Mouse (Mus musculus) mature B cell (primary cell): ENCODE results near the gene Tmem251.

Experiments used
- in situ Hi-C: fragments of 300-500 bp; cut with MboI; formaldehyde crosslinking; loops from 2 replicates; pipeline ENCODE4 v1.14.3; 2019

Gene Tmem251

GRCm38 (mm10) chr12:102710851-102711375, 32.6 kb upstream of the Tmem251 start:
- in situ Hi-C loops = no loop called here

DNA sequence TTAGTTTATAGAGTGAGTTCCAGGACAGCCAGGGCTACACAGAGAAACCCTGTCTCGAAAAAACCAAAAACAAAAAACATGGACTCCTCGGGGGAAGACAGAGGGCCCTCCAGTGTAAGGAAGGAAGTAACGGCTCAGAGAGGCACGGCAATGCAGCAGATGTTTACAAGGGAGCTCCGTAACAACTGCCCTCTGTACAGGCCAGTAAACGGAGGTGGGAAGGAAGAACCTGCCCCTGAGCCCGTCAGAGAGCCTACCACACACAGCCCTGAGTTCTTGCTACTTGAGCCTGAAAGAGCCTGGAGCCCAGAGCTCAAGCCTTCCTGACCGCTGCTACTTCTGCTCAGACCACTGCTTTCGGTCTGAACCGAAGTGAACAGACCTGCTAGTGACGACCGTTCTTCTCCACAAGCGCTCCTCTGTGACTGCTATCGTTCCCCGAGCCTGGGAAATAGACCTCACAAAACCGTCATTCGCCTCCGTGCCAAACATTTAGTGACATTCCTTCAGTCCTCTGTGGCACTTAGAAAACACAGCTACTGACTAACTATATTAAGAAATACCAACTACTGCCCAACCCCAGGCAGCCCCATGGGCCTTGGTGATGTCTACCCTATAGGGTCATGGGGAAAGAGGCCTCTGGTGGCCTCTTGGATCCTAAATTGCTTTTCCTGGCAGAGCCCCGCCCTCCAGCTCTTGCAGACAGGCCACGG, 30.3 kb upstream of the Tmem251 start:
- in situ Hi-C loops = no loop called here

DNA sequence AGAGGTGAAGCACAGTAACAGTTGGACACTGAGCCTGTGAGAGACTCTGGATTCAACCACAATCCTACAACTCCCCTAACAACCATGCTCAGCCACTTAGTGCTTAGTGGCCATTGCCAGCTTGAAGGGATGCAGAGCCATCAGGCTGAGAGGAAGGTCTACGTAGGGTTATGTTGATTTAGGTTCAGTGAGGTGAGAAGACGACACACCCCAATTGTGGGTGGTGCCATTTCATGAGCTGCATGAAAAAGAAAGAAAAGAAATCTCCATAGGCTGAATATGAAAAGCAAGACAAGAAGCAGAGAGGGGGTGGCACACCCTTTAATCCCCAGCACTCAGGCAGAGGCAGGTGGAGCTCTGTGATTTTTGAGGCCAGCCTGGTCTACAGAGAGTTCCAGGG, 29.4 kb upstream of the Tmem251 start:
- in situ Hi-C loops = no loop called here

DNA sequence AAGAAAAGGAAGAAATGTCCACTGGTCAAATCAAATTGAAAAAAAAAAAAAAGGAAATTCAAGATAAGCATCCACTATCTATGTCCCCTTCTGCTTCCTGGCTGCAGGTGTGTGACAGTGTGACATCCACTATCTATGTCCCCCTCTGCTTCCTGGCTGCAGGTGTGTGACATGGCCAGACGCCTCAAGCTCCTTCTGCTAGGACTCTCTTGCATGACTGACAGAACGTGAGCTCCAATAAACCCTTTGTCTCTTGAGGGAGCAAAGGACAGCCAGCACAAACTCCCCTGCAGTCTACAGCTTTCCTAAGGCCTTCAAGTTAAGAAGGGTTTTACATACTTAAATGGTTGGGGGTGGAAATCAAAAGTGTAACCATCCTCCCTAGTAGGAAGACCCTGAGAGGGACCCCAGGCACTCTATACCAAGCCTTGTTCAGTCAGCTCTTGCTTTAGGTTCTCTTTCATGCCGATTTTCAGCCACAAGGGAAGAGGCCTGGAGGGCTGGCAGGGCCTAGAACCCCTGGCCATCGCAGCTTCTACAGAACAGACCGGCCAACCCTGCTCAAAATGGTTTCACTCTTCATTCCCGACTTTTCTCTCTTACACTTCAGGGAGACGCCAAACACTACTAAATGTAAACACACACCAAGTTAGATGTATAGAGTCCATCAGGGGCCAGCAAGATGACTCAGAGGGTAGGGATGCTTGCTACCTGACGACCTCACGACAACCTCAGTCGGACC, 28.7 kb upstream of the Tmem251 start:
- in situ Hi-C loops = no loop called here

DNA sequence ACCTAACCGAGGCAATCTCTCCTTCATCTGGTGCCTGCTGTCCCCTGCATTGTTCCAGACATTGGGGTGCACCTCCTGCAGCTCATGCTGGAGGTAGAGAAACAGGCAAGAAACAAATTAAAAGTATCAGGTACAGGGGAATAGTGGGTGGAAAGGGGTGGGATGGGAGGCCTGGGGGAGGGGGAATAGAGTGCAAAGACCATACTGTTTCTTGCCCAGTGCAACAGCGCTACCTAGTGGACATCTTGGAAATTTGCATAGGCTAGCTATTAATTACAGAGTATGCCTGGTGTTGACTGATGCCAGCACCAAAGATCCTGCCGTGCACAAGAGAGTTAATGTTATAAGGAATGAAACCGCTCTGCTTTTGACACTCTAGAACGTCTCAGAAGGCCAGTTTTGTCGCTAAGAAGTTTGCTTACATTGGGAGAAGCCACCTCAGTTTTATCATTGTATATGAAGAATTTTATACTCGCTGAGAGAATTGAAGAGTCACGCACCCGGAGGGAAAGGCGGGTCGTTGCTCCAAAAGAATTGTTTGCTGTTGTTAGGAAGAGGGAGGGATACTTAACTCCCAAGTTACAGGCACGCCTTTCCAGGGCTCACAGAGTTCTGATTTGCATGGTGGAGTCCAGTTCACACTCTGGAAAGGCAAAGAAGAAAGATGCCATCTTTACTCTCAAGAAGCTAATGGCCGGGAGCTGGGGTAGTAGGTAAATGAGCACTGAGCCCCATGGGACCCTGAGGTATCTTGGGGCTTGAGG, 23.8 kb upstream of the Tmem251 start:
- in situ Hi-C loops = no loop called here

- in situ Hi-C loops = no loop called here
Observed at GRCm38 (mm10) chr12:102722451-102722850, 21.1 kb upstream of the Tmem251 start.

GRCm38 (mm10) chr12:102722966-102723365, 20.6 kb upstream of the Tmem251 start:
- in situ Hi-C loops = no loop called here

GRCm38 (mm10) chr12:102723861-102724260, 19.7 kb upstream of the Tmem251 start:
- in situ Hi-C loops = no loop called here

DNA sequence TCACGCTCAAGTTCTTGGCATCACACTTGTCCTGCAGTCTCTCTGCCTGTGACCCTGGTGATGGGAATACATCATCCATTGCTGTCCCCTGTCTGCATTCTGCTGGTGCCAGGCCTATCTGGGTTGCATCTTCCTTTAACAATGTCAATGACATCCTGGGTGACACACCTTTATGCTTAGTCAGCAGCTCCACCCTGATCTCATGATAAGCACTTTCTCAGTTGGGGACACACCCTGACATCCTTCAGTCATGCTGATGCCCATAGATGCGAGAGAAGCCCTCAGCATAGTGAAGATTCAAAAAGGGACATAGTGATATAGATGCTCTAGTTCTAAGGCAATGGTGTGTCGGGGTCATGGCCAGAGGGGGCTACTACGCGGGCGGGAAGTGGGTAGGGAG, 18.4 kb upstream of the Tmem251 start:
- in situ Hi-C loops = loop anchor here (5.0 to 25.0 kb wide), 3 partner anchors 148 to 763 kb away; partner anchors contain the start of gene Atxn3

DNA sequence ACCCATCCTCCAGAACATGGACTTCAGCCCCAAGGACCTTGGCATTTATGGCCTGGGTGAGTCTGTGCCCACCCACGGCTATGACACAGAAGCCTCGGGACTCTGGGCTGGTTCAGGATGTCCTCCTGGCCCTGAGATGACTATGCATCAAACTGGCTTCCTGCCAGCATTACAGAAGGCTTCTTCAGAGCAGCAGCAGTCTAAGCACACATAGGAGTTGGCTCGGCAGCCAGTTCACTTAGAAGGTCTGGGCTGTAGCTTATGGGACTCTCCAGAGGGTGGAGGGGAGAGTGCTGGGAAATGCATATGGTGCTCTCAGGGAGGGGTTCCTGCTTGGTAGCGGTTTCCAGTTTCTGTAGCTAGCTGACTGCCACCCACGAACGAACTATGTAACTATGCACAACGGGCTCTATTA, 17.8 kb upstream of the Tmem251 start:
- in situ Hi-C loops = loop anchor here (5.0 to 25.0 kb wide), 3 partner anchors 148 to 763 kb away; partner anchors contain the start of gene Atxn3

DNA sequence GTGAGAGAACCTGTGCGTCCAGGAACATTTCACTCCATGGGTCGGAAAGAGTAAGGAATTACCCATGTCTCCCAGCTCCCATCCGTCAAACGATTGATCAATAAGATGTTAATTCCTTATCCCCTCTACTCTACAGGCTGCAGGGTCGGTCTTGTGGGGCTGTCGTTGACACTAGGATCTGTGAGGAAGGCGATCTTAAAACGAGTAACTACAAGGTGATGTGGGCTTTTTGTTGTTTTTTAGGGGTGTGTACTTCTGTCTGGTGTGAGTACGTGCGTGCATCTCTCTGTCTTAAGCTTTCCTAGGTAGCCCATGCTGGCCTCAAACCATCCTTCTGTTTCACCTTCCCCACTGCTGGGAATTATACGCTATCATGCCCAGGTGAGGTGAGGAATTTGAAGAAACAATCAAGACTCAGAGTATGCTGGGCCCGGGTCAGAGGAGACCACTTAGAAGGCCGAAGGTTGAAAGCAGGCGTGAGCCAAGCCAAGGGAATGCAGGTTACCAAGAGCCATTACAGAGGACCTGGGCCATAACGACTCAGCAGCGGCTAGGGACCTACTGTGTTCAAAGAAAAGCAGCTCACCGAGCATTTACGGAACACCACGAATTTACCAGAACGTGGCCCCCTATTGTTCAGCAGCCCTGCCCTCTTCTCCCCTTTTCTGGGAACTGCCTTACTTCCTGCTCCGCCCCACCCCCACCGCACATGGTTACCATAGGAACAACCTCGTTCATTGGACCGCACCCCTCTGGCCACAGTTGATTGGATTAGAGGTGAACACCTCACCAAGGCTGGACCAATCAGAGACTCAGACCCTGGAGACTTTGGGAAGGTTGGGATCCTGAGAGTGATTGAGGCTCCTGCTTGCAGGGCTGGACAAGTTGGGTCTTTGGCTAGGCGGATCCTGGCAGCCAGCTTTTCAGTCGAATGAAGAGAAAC, 13.4 kb upstream of the Tmem251 start:
- in situ Hi-C loops = loop anchor here (5.0 to 25.0 kb wide), 3 partner anchors 153 to 768 kb away; partner anchors contain the start of gene Atxn3

DNA sequence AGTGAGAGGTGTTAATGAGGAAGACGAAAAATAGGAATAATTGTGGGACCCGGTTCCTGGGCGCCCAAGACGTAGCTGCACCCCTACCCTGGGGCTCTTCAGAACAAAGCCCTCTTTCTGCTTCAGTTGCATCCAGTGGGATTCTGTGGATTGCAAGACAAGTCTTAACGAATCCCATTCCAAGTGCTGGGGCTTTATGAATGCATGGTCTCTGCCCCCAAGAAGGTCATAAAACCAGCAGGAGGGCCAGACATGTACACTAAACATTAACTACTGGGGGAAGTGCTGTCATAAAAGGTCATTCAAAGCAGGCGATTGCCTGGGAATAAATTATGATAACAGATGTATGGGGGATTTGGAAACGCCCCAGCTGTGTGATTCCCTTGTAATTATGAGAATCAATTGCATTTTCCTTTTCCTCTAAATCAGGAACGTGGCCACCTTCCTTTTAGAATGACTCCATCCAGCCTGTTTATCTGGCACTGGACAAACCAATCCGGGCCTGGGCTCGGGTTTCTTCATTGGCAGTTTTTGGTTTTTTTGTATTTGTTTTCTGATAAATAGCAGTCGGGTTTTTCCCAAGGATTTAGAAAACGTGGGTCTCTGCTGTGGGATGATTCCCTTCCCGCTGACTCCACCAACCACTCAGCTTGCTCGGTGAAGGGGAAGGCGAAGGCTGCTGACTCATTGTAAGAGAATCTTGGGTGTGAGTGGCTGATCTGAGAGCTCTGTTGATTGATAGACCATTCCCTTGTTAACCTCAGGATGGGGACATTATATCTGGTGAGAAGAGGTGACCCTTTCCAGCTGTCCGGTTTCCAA, 12.6 kb upstream of the Tmem251 start:
- in situ Hi-C loops = loop anchor here (25.0 kb wide), 2 partner anchors 331 to 769 kb away; partner anchors contain the start of gene Atxn3

DNA sequence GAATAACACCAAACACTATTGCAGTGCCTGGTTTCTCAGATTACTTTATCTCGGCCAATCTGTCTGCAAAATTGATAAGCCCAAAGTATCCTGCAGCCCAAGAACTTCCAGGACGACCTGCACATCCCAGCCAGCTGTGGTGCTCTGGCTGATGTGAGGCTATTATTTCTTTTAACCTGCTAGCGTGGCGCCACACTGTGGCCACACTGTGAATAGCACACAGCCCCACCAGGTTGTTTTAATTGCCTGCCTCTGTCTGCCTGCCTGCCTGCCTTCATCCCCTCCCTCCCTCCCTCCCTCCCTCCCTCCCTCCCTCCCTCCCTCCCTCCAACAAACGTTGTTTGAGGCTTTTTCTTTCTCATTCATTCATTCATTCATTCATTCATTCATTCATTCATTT, 10.2 kb upstream of the Tmem251 start:
- in situ Hi-C loops = loop anchor here (25.0 kb wide), 2 partner anchors 329 to 771 kb away; partner anchors contain the start of gene Atxn3

DNA sequence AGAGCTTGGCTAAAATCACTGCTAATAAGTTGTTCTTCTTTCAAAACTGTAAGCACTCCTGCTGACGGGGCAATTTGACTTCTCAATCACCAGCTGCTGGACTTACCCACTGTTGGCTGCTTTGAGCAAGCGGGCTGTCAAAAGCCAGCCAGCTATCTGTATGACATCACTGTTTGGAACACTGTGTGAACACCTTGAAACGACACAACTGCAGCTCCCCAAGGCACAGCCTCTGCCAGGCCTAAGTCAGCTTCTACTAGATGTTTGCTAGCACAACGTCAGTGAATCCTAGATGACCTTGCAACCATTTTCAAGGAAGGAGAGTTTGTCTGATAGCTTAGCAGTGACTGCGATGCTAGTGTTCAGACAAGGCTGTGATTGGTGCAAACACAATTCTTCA, 4.5 kb upstream of the Tmem251 start:
- in situ Hi-C loops = loop anchor here (25.0 kb wide), 2 partner anchors 323 to 777 kb away; partner anchors contain the start of gene Atxn3

- in situ Hi-C loops = loop anchor here (25.0 kb wide), 2 partner anchors 322 to 778 kb away; partner anchors contain the start of gene Atxn3
Observed at GRCm38 (mm10) chr12:102740285-102740684, 3.3 kb upstream of the Tmem251 start.

DNA sequence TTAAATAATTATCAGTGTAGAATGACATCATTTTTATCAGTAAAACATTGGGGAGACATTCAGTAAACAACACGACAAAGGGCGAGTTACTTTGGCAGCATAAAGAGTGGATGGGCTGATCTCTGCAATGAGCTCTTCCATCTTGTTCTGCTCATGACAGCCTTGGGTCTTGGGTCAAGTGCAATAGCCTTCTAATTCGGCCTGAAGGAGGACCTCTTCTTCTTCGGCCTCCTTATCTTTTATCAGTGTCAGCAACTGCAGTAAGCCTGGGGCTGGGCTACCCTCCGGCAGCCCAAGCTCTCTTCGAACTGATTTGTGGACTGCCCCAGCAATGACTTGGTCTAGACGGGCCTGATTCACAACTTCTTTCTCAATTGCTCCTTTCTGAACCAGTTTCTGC, 1.5 kb upstream of the Tmem251 start:
- in situ Hi-C loops = loop anchor here (25.0 kb wide), 2 partner anchors 320 to 780 kb away; partner anchors contain the start of gene Atxn3

DNA sequence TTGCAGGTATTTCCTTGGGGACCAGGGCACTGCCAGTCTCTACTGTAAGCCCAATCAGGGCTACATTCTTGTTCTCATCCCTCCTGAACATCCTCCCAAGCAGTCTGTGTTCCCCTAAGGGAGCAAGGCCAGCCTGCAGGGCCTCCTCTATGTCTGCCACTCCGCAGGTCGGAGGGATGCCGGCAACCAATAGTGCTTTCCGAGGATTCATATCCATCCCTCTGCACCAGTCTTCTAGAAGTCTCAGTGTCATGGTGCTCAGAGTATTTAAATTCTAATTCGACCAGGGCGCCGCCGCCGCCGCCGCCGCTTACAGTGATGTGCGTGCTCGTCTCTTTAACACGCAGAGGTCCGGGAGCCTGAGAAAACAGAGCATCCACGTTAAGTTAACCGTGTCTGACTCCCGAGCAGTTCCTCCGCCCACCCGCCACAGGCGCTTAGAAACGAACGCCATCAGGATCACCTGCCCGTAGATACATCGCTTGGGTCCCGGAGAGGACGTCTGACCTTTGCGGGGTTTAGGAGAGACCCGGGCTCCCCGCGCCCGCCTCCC, 450 bp upstream of the Tmem251 start:
- in situ Hi-C loops = loop anchor here (25.0 kb wide), 2 partner anchors 319 to 781 kb away; partner anchors contain the start of gene Atxn3

DNA sequence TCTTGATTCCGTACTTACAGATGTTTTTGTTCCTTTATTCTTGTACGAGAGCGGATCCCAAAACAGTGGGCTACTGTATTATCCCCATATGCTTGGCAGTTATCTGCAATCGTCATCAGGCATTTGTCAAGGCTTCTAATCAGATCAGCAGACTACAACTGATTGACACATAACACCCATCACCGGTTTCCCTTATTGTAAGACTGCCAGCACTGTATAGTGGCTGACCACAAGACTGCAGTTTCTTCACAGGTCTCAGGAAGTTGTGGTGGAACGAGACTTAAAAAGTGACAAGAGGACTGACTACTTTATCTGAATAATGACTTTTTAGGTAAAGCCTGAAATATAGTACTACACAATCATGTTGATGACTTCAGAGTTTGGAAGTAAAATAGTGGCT, 1.3 kb downstream of the Tmem251 start:
- in situ Hi-C loops = loop anchor here (25.0 kb wide), 2 partner anchors 317 to 783 kb away; partner anchors contain the start of gene Atxn3

GRCm38 (mm10) chr12:102748256-102748655, 4.7 kb downstream of the Tmem251 start:
- in situ Hi-C loops = loop anchor here (25.0 kb wide), 2 partner anchors 314 to 786 kb away; partner anchors contain the start of gene Atxn3
